Mouse (Mus musculus) gastrocnemius, adult 18-20 months (tissue): ENCODE data around the gene Arl5b. TPM values are rescaled to one million over a fixed set of nuclear protein-coding genes. Genes with fewer than 3 reads are reported as not detected.

ENCODE experiments used
- DNase-seq: peaks from one replicate; pipeline ENCODE4 v3.0.0; 2021; ENCODE audit warnings: low spot score
- long read RNA-seq, 2 experiments: library from polyadenylated mRNA; stranded (forward); transcript quantifications; one replicate each; pipeline ENCODE4 v2.0.0; 2021
- total RNA-seq, 2 experiments: library from RNA; stranded (reverse); gene quantifications; 2 replicates each; pipeline ENCODE4 v1.2.3; 2021

Gene Arl5b
- 10 to 100 TPM; 17.7 to 21.3 TPM for total RNA-seq
- long read RNA-seq, experiment 1, full-length matches to known transcripts = 2 of 4 reads
- long read RNA-seq, experiment 1, partial matches to known transcripts = 0 of 4 reads
- long read RNA-seq, experiment 1, other reads (novel, unspliced or antisense) = 2 of 4 reads
- long read RNA-seq, experiment 2, partial matches to known transcripts = 0 of 4 reads
- long read RNA-seq, experiment 2, other reads (novel, unspliced or antisense) = 4 of 4 reads

DNA sequence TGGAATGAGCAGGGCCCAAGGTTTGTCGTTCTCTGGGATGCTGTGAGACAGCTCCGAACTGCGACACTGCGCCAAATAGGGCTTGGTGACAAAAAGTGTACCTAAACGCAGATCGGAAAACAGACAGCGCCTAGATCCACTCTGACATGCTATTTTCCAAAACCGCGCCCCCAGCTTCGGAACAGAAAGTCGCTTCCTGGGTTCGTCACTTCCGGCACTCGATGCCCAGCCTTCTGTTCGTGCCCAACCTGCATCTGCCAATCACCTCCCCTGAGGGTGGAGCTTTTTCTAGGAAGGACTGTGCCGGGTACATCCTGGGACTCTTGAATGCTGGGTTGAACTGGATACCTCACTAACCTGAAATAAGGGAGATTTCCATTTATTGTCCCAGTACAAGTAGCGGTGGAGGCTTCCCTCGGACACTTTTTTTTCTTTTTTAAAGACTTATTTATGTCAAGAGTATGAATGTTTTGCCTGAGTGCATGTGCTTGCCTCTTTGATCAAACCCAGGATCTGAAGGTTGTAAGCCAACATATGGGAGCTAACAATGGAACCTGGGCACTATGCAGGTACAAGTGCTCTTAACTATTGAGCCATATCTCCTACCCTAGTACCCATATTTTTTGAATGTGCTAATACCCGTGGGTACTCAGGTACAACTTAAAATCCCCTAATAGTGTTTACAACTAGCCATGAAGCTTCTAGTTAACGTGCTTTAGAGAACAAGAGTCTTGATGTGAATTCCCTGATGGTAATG lies at the start of gene Arl5b:
TSS of gene Arl5b (plus strand) at position 279 of the 757 bp plus-strand sequence.
- peak; percentile 96 for DNase-seq

DNA sequence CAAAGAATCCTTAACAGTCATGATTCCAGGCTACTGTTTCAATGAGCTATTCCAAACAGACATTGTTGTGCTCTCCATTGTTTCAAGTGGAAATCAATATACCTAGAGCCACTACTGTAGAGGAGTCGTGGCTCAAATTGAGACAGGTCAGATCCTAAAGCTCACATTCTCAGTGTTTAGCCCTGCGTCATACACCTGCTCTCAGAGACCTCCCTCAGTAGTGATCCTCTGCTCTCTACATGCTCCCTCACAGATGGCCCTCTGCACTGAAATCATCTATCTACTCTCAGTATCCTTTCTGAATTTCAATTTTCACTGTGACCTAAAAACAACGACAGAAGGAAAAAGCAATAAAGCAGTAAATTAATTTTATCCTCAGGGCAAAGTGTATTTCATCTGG lies 41.7 kb upstream of the Arl5b start:
- DNase-seq = no peak

DNA sequence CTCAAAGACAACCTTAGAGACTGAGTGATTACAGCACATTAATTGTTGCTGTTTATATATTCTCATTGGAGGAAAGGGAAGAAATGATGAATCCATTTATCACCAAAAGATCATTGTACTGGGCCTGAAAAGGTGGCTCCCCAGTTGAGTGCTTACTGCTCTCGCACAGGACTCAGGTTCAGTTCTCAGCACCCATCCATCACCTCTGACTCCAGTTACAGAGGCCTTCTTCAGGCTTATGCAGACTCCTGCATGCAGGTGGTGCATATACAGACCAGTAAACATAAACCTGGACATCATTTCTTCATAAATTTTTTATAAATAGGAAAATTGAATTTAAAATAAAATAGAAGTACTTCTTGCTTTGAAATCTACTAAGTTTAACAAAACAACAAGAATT lies 41.1 kb upstream of the Arl5b start:
- no peak for DNase-seq

DNA sequence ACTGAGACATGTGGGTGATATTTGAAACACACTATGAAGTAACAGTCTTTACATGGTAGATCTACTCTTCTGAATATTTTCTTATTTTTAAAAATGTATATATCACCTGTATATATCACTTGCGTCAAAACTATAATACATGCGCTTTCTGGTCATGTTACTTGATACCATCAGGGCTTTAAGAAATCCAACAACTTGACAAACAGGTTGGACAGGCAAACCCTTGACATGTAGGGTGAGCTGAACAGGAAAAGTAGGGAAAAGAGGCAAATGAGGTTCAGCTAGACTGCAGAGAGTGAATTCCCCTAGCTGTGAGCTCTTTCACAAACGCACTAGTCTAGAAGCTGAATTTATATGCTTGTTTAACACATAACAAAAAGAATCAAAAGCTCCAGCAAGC lies 22.4 kb upstream of the Arl5b start:
- DNase-seq = no peak

DNA sequence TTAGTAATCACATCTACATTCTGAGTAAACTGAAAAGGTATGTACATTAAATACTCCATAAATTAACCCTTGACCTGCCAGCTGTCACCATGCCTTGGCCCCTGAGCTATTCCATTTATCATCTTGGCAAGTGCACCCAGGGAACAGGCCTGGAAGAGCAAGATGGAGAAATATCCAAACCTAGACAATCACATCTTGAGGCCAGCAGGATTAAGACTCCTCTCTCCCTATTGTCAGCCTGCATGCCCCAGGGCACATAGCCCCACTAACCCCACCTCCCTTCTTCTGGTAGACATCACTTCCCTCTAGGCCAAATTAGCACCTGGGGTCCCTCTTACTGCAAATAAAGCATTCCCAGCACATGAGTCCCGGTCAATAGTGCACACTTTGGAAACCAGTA lies 21.4 kb upstream of the Arl5b start:
- DNase-seq = no peak

DNA sequence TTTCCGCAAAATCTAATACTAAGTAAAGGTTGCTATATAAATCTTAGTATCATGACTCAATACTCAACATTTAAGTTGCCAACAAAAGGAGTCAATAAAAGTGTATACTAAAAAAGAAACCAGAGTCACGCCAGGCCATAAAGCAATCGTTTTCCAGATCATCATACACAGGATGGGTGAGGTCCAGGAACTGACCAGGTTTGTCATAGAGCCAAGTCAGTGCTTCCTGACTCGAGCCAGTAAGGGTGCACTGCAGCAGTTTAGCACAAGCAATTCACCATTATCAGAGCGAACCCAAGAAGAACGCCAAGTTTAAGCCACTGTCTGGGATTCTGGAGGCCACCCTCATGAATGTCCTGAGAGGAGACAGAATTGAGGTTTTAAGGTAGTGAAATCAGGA lies 10.5 kb upstream of the Arl5b start:
- DNase-seq = no peak

DNA sequence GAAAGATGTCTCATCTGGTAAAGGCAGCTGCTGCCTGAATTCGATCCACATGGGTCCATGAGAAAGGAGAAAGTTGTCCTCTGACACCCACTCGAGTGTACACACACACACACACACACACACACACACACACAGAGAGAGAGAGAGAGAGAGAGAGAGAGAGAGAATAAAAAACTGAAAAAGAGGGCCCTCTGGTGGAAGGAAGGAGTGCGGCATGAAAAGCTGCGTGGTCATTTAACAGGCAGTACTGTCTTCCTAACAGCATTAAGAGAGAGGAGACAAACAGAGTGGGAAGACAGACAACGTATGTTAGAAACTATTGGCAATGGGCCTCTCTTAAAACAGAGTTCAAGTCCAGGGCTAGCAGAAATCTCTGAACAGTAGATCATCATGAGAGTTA lies 8.9 kb upstream of the Arl5b start:
- no peak for DNase-seq

DNA sequence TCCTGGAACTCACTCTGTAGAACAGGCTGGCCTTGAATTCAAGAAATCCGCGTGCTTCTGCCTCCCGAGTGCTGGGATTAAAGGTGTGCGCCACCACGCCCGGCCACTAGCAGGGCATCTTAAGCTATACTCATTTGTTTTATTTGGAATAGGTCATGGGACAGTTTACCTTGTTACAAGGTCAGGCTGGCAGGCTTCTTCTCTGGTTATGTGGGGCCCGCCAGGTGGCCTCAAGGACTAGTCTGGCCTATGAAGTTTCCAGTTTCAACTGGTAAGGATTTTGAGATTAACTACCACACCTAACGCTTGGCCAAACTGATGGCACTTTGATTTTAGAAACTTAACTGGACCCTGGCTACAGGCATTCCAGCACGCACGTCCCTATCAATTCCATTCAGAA lies 5.3 kb downstream of the Arl5b start:
- DNase-seq = peak; percentile 15

DNA sequence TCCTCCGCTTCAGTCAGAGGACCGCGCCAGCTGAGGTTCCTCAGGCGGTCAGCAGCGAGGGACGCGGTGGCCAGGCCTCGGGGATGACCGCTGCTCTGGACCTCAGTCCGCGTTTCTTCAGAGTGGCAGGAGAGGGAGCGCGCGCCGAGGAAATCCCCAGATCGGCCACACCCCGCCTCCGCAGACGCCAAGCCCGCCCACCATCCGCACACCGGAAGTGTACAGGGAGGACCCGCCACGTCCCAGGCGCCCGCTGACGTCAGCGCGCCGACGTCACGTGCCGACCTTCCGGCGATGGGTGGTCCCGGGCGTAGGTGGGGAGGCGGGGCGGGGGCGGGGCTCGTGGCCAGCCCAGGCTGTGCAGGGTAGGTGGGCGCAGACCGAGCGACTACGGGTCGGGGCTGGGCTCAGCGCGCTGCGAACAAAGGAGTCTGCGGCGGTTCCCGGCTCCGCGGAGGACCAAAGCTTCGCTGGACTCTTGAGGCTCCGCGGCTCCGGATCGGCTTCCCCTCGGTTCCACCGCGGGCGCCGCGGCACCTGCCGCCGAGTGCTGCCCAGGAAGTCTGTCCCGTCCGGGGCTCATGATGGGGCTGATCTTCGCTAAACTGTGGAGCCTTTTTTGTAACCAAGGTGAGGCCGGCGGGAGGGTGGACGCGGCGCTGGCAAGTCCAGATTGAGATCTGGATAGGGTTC lies 5.9 kb downstream of the Arl5b start, which contains the start of gene Nsun6:
TSS of gene Nsun6 (minus strand) at position 125 of the 693 bp plus-strand sequence.
- peak; percentile 96 for DNase-seq

DNA sequence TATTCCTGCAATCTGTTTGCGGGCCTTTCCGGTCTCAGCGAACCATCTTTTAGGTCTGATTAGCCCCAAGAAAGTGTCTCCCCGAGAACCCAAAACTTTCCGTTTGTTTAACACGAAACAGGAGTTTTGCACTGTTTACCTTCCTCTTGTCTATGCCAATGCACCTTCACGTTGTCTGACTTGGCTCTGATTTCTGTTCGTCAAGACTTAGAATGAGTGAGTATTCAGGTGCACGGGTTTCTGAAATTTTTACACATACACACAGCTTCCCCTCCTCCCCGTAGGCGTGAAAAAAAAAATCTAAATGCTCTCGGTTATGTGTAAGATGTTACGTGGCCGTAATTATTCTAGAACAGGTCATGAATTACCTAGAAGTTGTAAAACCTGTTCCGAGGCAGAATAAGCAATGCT lies 6.6 kb downstream of the Arl5b start:
- no peak for DNase-seq

DNA sequence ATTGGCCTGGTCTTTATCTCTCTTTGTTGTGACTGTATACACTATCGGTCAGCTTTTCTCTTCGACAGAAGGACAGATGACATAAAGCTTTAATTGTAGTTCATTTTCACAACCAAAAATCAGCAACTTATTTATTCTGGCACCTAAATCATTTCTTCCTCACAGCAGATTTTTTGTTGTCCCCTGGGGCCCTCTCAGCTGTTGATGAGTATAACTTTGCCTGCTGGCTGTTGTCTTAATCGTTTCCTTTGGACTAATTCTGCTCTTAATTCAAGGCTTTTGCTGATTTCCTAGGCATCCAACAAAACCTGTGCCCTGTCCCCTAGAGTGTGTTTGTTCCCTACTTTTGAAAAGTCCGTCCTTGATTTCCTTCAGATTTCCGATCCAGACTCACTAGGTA lies 9.0 kb downstream of the Arl5b start:
- DNase-seq = peak; percentile 24

DNA sequence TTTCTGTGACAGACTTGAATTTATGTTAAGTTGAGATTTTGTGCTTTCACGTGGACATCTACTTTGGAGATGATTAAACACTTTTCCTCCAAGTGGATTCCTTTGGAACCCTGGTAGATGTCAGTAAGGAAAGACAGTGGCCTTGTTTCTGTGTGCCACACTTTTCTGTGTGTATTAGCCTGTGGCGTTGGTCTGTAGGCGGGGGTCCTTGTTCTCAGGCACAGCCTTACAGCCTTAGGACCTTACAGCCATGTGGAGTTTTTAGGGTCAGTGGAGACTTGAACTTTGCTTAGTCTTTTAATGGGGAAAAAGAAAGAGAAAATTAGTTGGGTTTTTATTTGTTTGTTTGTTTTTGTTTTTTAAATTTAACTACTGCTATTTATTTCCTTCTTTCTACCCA lies 11.7 kb downstream of the Arl5b start:
- DNase-seq = no peak

DNA sequence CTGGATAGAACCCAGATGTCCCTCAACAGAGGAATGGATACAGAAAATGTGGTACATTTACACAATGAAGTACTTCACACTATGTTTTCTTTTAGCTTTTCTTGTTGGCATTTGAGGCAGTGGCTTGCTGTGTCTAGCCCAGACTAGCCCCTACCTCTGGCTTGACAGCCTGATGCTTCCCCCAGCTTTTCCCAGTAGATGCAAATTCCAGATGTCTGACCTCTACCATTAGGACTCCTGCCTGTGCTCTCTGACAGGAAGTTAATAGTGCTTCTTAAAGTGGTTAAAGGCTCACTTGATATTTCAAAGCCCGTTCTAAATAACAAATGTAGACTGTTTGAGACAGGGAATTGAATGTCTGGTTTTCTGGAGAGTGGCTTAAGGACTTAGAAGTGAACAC lies 14.6 kb downstream of the Arl5b start:
- no peak for DNase-seq

DNA sequence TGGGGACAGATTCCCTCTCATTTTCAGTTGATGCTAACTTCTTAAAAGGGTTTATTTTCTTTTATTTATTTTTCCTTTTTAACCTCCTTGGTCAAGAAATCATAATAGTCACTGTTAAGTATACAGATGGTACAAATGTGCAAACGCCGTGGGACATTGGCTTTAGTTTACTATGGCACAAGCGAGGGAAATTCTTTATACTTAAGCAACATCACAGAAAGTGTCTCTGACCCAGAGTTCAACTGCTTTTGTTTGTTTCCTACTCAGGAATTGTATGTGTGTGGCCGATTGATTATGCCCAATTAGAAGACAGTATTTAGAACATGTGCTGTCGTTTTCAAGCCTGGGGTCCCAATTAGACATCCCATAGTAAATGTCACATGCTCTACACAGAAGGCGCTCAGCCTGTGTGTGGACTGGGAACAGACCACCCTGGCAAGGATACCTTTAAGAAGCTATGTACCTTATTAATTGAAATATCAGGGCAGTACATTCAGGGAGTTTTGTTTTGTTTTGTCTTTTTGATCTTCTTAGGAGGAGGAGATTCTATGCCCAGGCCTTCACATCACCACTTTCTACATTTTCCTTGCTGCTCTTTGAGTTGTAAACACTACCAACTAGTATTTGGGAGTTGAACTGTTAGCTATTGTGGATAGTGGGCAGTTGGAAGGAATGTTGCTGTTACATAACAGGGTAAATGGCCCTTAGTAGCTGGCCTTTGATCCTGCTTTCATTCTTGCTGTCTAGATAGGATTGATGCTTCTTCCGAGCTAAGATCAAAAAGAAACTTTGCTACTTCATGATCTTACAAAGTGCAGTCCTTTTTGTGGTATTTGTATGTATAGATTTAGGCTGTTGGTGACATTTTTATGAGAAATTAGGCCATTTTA lies 15.4 kb downstream of the Arl5b start:
- DNase-seq = no peak

DNA sequence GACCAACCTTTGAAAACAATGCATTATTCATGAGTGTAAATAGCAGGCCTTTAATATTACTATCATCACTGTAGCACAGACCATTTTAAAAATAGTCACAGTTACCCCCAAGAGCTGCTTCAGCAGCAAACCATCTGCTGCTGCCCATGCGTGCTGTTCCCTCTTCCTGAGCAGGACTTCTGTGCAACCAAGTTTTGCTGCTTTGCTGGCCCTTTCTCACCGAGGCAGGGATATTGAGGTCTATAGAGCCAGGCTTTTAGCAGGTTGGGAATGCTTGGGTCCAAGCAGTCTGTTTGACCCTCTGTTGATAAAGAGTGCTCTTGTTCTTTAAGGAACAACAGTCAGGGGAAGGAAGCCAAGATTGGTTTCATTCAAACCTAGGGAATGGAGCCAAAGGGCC lies 16.3 kb downstream of the Arl5b start:
- DNase-seq = no peak

DNA sequence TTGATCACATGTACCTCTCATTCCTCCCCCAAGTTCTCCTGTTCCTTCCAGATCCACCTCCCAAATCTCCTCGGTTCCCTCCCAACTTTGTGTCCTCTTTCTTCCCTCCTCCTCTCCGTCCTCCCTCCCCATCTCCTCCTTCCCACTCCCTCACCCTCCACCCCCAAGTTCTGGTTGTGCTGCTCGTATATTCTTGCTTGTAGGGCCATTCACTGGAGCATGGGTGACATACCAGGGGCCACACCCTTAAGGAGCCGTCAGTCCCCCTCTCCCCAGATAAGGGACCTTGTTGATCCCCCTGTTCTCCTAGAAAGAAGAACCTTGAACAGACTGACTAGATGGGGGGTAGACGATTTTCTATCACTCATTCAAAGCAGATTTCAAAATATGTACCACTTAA lies 17.9 kb downstream of the Arl5b start:
- DNase-seq = no peak

DNA sequence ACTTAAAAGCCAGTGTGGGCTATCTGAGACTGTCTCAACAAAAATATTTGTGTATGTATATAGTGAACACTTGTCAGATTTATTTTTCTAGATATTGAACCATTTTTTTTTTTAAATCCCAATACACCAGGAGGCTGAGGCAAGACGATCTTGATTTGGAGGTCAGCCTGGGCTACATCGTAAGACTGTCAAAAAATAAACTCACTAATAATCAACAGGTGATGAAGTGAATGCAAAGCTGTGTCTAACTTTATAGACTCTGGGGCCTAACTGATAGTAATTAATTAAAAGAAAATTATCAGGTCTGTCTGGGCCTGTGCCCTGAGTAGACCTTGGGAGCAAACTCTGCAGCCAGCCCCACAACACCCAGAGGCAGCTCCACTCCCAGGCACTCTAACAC lies 34.5 kb downstream of the Arl5b start:
- DNase-seq = no peak

DNA sequence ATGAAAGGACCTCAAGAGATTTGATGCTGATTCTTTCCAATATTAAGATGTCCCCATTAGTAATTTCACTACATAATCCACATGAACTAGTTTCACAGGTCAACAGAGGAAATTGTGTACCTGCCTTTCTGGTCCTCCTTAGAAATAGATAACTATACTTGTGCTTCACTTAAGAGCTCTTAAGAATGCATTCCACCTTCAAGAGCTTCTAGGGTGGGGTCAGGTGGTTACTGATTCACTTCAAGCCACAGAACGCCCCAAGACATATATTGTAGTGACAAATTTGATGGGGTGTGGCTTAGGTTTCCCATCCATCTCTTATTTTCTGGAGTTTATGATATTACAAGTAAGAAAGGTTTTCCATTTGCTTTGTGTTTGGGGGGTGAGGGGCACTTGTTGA lies 38.1 kb downstream of the Arl5b start:
- DNase-seq = no peak

DNA sequence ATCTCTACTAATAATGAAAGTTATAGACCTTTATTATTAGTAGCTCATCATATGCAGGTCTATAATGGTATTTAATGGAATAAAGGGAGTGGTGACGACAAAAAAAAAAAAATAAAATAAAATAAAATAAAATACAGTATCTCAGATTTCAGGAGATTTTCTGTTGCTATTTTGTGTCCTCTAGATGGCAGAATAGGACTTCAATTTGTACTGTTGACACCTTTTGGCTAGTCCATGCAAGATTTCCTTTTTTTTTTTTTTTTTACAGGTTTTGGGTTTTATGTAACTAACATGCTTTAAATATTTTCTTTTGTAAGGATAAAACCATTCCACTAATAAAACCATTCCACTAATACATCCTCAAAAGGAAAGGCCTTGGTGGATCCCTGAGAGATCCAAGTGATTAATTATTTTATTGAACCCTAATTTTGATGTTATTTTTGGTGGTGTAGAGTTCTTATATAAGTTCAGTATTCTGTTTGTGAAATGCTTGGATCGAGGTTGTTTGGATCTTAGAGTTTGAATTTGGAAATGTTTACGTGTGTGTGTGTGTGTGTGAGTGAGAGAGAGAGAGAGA lies 47.4 kb downstream of the Arl5b start:
- DNase-seq = no peak

DNA sequence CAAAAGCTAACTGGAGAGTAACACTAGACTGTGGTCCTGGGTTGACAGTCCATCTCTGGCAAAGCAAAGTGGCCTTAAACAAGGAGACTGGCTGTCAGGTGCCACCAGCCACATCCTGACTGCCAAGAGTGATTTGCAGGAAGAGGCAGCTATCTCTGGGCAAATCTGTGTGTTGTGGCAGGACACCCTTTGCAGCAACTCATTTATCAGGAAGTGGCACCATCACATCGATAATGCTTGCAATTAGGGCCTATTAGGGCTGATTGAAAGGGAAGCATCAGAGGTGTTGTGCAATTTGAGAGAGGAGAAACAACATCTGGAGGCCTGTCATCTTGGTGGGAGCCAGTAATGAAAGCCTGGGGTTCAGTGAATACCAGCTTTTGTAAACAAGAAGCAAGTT lies 55.2 kb downstream of the Arl5b start:
- DNase-seq = no peak

DNA sequence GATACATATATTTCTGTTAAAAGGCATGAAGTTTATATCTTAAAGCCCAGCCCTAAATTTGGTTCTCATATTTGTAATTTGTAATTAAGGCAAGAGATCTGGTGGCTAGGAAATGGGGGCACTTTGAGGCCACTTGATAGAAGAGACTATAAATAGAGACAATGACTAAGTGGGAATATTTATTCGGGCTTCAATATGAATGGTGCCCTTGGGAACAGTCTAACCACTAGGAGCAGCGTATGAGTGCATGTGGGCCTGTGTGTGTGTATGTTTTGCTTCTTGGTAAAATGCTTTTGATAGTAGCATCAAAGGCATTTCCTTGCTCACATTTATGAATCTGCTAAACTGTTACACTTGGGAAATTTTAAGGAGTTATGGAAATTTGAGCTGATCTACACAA lies 62.1 kb downstream of the Arl5b start:
- DNase-seq = no peak
